Mouse (Mus musculus): ENCODE data around the gene Srgap2. TPM values are rescaled to one million over a fixed set of nuclear protein-coding genes. Genes with fewer than 3 reads are reported as not detected.

The Srgap2 gene
- polyA plus RNA-seq, 1 experiment from 2014 or later = 16.9 TPM

DNA sequence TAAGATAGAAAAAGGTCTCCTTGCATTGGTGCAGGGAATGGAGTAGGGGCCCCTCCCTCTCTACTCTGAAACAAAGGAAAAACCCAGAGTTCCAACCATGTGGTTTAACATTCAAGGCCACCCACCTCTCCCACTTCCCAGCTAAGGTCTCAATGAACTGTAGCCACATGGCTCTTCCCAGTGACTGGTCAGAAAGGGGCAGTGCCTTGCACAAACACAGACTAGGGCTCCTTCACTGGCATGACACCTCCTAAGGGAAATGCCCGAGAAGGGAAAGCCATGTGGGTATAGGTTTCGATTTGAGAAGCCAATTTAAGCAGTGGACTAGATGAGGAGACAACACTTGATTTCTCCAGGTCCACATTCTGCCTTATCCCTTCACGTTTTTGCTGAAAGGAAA is 3.4 kb downstream of the Srgap2 start:
- H3K4me3 ChIP-seq = peak overlapping the region; percentile 91
- WGBS = 56% methylated on average over 3 of the region's 3 CpGs
- no peaks in the 10 kb centered on the region for H3K36me3 ChIP-seq
- no peaks in the 10 kb centered on the region for H3K27me3 ChIP-seq (ENCODE audit: low read depth, poor library complexity, severe bottlenecking)
- H3K4me1 ChIP-seq = peaks cover 58% of the 10 kb centered on the region
- H3K9me3 ChIP-seq (replicated peaks) = no peaks in the 10 kb centered on the region
- no peak overlapping the region; the same call in 1 of the 2 replicates for H3K27ac ChIP-seq (replicated peaks)
- DNase-seq (ENCODE audit: low spot score) = no peak

DNA sequence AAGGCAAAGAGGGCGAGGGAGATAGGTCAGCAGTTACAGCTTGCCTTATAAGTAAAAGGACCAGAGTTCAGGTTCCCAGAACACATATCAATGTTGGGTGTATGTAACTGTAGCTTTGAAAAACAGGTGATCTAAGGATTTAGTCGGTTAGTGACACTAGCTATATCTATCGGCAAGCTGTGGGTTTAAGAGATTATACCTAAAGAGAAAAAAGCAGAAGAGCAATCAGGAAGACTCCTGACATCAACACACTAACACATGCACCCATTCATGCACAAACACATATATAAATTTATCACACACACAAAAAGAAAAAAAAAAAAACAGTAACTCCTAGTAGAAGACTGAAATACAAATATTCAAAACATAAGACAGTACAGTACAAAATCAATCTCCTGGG is 10.6 kb downstream of the Srgap2 start:
- H3K4me1 ChIP-seq = peaks cover 15% of the 10 kb centered on the region
- no peak for DNase-seq (ENCODE audit: low spot score)
- no peaks in the 10 kb centered on the region for H3K27me3 ChIP-seq (ENCODE audit: low read depth, poor library complexity, severe bottlenecking)
- no peaks in the 10 kb centered on the region for H3K36me3 ChIP-seq
- 91% methylated on average over 3 of the region's 3 CpGs for WGBS
- no peak overlapping the region for H3K4me3 ChIP-seq
- no peaks in the 10 kb centered on the region for H3K9me3 ChIP-seq (replicated peaks)
- H3K27ac ChIP-seq (replicated peaks) = no peak overlapping the region

DNA sequence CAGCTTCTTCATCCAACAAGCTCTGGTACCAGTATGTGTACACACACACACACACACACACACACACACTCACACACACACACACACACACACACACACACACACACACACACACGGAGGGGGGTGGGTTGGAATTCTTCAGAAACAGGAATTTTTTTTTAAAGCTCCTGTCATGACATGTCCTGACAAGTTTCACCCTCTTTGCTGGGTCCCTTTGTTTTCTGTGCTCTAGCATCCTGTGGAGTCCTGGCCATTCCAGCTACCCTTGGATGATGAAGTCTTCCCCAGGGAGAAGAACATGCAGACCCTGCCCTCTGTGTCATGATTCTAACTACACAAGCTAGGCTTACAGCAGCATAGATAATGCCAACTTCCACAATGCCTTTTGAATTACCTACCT is 13.0 kb downstream of the Srgap2 start:
- H3K4me3 ChIP-seq = no peak overlapping the region
- no peaks in the 10 kb centered on the region for H3K27me3 ChIP-seq (ENCODE audit: low read depth, poor library complexity, severe bottlenecking)
- DNase-seq (ENCODE audit: low spot score) = no peak
- peaks cover 5% of the 10 kb centered on the region; the same call in 1 of the 2 replicates for H3K4me1 ChIP-seq
- 80% methylated on average over 1 of the region's 1 CpGs for WGBS
- no peak overlapping the region for H3K27ac ChIP-seq (replicated peaks)
- H3K9me3 ChIP-seq (replicated peaks) = no peaks in the 10 kb centered on the region
- H3K36me3 ChIP-seq = no peaks in the 10 kb centered on the region

DNA sequence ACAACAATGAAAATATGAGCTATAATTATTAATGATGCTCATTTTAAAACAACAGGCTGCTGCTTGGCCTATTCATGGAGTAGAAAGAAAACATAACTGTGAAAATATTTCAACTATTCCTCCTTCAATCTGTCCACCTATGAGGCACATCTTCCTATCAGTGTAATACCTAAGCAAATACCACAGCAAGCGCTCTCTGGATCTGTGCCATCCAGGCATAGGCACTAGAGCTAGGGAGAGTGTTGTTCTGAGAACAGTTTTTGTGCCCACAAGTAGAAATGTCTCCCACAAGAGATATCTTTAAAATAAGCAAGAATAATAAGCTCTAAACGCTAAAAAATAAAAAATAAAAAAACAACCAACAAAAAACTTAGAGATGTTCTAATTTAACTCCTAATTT is 14.0 kb downstream of the Srgap2 start:
- Histone ChIP-seq H3K27me3 (ENCODE audit: low read depth, poor library complexity, severe bottlenecking) (no peaks in the 10 kb centered on the region), H3K4me1 (peaks cover 5% of the 10 kb centered on the region; the same call in 1 of the 2 replicates), H3K4me3 (no peak overlapping the region), H3K9me3 (replicated peaks) (no peaks in the 10 kb centered on the region), H3K36me3 (no peaks in the 10 kb centered on the region), H3K27ac (replicated peaks) (no peak overlapping the region)
- 93% methylated on average over 2 of the region's 2 CpGs for WGBS
- DNase-seq (ENCODE audit: low spot score) = no peak

DNA sequence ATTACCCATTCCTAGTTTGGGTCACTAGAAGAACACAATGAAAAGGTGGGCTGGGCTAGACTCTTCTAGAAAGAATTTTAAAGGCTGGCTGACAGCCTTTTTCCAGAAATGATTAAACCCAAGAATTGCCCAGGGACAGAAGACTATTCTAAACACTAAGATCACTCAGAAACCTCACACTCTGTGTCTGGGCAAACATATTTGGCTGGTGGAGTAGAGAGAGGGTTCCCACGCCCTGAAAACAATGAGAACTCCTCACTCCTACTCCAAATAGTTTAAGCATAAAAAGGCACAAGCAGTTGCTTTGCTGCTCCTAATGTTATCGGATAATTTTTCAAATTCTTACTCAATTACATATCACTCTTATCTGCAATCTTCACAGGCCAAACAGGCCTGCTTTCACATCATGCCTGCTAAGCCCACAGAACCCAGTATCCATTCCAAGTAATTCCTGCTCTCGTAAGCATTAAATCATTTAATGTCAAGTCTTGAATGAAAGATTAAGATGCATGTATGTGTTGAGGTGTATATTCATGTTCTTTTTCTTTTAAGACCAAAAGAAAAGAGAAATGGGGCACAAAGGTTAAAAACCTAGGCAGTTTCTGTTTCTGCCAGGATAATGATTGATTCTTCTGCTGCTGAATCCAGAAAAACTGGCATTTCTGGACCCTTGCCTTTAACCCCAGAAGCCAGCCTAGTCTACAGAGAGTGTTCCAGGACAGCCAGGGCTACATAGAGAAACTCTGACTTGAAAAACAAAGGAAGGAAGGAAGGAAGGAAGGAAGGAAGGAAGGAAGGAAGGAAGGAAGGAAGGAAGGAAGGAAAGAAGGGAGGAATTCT is 15.3 kb downstream of the Srgap2 start:
- no peak for DNase-seq (ENCODE audit: low spot score)
- no peaks in the 10 kb centered on the region for H3K27me3 ChIP-seq (ENCODE audit: low read depth, poor library complexity, severe bottlenecking)

DNA sequence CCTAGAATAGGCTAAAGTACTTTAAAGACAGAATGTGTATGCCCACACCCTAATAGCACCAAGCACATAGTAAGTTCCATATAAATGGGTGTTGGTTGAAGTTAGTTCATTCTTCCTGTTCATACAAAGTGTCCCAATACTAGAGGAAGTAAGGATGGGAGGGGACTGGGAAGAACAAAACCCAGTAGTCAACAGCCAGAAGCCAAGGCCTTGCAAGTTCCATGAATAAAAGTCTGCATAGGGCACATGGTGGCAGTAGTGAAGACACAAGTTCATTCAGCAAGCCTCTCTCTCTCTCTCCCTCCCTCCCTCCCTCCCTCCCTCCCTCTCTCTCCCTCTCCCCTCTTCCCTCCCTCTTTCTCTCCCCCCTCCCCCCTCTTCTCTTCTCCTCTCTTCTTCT is 16.0 kb downstream of the Srgap2 start:
- Histone ChIP-seq H3K27ac (replicated peaks) (no peak overlapping the region), H3K36me3 (no peaks in the 10 kb centered on the region), H3K9me3 (replicated peaks) (no peaks in the 10 kb centered on the region), H3K4me3 (no peak overlapping the region), H3K4me1 (peaks cover 8% of the 10 kb centered on the region), H3K27me3 (ENCODE audit: low read depth, poor library complexity, severe bottlenecking) (no peaks in the 10 kb centered on the region)
- DNase-seq (ENCODE audit: low spot score) = no peak

More for the DNA sequence above, 15.3 kb downstream of the Srgap2 start:
- WGBS = 92% methylated on average over 3 of the region's 3 CpGs
- no peak overlapping the region for H3K4me3 ChIP-seq
- H3K9me3 ChIP-seq (replicated peaks) = no peaks in the 10 kb centered on the region
- H3K4me1 ChIP-seq = peaks cover 5% of the 10 kb centered on the region; the same call in 1 of the 2 replicates
- H3K36me3 ChIP-seq = no peaks in the 10 kb centered on the region
- no peak overlapping the region for H3K27ac ChIP-seq (replicated peaks)

DNA sequence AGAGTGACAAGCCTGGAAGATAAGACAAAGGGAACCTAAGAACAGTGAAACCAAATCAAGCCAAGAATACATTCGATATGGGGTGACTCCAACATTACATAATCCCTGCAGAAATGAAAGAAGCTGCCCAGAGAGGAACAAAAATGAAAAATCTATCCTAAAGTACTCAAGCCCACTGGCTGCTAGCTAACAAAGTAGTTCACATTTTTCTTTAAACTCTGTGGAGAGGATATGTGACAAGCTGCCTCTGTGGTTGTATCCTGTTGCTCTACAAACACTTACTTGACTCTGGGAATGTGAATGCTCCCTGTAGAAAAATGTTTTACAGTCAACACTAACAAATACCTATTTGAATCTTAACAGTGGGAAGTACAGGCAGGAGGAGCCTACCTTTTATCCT is 25.5 kb downstream of the Srgap2 start:
- 95% methylated on average over 1 of the region's 1 CpGs for WGBS
- H3K27ac ChIP-seq (replicated peaks) = no peak overlapping the region
- H3K27me3 ChIP-seq (ENCODE audit: low read depth, poor library complexity, severe bottlenecking) = no peaks in the 10 kb centered on the region
- no peaks in the 10 kb centered on the region for H3K36me3 ChIP-seq
- no peak overlapping the region for H3K4me3 ChIP-seq
- H3K9me3 ChIP-seq (replicated peaks) = no peaks in the 10 kb centered on the region
- H3K4me1 ChIP-seq = peaks cover 5% of the 10 kb centered on the region
- no peak for DNase-seq (ENCODE audit: low spot score)

DNA sequence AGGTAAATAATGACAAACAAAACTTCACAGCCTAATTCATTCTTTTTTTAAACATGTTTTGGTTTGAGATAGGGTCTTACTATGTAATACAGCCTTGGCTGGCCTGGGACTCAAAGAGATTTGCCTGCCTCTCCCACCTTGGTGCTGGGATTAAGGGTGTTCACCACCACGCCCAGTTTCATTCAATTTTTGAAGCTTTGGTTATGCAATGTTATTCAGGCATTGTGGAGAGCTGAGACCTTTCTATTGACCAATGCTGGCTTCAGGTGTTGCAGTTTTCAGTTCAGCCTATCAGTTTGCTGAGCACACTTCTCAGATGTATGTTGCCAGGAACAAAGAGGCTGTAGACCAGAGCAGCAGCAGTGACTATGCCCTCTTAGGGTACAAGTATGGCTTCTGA is 28.9 kb downstream of the Srgap2 start:
- no peak for DNase-seq (ENCODE audit: low spot score)
- no peak overlapping the region for H3K27ac ChIP-seq (replicated peaks)
- no peak overlapping the region for H3K4me3 ChIP-seq
- peaks cover 5% of the 10 kb centered on the region; the same call in 1 of the 2 replicates for H3K4me1 ChIP-seq
- H3K27me3 ChIP-seq (ENCODE audit: low read depth, poor library complexity, severe bottlenecking) = no peaks in the 10 kb centered on the region
- H3K9me3 ChIP-seq (replicated peaks) = no peaks in the 10 kb centered on the region
- H3K36me3 ChIP-seq = no peaks in the 10 kb centered on the region
- WGBS = 92% methylated on average over 1 of the region's 1 CpGs

DNA sequence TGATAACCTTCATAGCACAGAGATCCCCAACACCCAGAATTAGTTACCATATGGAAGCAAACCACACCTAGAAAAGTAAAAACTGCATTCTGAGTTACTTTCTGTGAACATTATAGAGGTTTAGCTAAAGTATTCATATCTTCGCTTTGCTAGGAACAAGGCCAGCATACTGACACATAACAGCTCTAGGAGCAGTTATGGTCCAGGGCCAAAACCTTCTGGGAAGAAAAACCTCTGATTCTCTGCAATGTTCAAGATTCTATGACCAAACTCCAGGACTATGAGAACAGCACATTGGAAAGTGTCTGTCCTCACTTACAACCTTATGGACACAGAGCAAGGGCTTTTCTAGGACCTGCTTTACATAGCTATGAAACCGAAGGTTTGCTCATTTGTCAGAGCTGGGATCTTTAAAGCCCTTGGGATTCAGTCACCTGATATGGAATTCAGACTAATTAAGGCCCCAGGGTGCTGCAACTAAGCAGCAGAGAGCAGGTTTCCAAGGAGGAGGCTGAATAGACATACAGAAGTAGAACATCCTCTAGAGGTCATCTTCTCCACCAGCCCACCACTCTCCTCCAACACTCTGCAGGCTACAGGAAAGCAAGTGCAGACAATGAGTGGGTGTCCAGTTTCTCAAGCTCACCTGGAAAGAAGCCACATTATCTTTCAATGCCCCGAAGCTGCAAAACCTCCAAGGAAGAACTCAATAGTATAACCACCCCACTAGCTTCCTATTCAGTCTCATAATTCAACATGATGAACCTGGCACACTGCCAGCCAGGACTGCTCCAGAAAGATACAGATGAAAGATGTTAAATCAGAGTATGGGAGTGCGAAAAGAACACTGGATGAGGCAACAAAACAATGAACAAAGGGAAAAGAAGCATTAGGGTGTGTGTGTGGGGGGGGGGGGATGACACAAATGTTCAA is 32.9 kb downstream of the Srgap2 start:
- no peak for DNase-seq (ENCODE audit: low spot score)
- Histone ChIP-seq H3K27me3 (ENCODE audit: low read depth, poor library complexity, severe bottlenecking) (no peaks in the 10 kb centered on the region), H3K36me3 (no peaks in the 10 kb centered on the region), H3K4me1 (peaks cover 15% of the 10 kb centered on the region; the same call in 1 of the 2 replicates), H3K4me3 (no peak overlapping the region), H3K27ac (replicated peaks) (no peak overlapping the region), H3K9me3 (replicated peaks) (no peaks in the 10 kb centered on the region)
- 88% methylated on average over 4 of the region's 4 CpGs for WGBS

DNA sequence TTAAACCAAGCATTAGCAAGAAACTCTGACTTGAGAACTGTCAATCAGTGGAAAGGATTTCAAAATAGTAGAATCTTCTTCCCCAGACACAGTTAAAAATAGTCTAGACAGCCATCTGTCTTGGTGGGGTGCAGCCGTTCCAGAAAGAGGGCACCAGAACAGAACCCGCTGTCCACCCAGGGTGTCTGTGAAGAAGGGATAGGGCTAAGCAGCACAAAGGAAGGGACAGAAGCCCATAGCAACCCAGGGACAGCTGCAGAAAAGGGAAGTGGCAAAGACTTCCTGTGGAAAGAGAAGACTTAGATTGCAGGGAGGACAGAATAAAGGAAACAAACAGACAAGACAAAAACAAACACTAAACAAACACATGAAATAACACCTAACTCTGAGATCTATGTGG is 34.8 kb downstream of the Srgap2 start:
- Histone ChIP-seq H3K9me3 (replicated peaks) (no peaks in the 10 kb centered on the region), H3K36me3 (no peaks in the 10 kb centered on the region), H3K4me3 (no peak overlapping the region), H3K4me1 (peaks cover 15% of the 10 kb centered on the region; the same call in 1 of the 2 replicates), H3K27ac (replicated peaks) (no peak overlapping the region), H3K27me3 (ENCODE audit: low read depth, poor library complexity, severe bottlenecking) (no peaks in the 10 kb centered on the region)
- 81% methylated on average over 2 of the region's 2 CpGs for WGBS
- DNase-seq (ENCODE audit: low spot score) = no peak

DNA sequence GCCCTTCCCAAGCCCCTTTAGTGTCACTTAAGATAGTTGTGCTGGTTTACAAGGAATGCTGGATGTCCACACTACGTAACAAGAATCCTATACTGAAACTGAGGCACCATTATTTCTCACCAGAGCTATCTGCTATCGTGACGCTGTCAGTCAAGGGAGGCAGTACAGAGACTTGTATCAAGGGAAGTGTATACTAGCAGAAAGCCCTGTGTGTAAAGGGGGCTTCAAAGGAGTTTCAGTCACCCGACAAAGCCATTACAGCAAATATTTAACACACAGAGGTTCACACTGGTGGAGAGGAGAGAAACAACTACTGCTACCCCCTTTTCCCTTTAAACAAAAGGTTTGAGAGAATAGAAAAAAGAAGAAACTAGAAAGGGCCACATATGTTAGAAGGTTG is 35.6 kb downstream of the Srgap2 start:
- WGBS = 84% methylated on average over 4 of the region's 4 CpGs
- Histone ChIP-seq H3K4me3 (no peak overlapping the region), H3K9me3 (replicated peaks) (no peaks in the 10 kb centered on the region), H3K4me1 (peaks cover 22% of the 10 kb centered on the region), H3K27me3 (ENCODE audit: low read depth, poor library complexity, severe bottlenecking) (no peaks in the 10 kb centered on the region), H3K36me3 (no peaks in the 10 kb centered on the region), H3K27ac (replicated peaks) (no peak overlapping the region)
- DNase-seq (ENCODE audit: low spot score) = no peak

DNA sequence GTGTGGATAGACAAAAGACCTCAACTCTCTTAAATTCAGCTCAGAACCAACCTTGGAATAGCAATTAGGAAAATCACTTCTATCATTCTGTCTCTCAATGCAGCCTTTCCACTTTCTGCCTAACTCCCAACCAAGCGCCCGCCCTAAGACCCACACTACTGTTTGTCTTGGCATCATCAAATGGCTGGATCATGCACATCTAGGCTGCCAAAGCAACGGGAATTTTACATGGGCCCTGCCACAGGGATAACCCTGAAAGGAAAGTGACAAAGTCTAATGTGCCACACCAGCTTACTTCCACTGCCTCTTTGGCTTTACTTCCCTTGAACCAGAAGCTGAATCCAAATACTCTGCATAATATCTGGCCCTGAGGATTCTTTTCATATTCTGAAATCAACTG is 37.8 kb downstream of the Srgap2 start:
- H3K9me3 ChIP-seq (replicated peaks) = no peaks in the 10 kb centered on the region

More for the DNA sequence above, 37.8 kb downstream of the Srgap2 start:
- DNase-seq (ENCODE audit: low spot score) = no peak
- Histone ChIP-seq H3K36me3 (no peaks in the 10 kb centered on the region), H3K4me3 (no peak overlapping the region), H3K4me1 (peaks cover 28% of the 10 kb centered on the region), H3K27ac (replicated peaks) (no peak overlapping the region), H3K27me3 (ENCODE audit: low read depth, poor library complexity, severe bottlenecking) (no peaks in the 10 kb centered on the region)
- 91% methylated on average over 3 of the region's 3 CpGs for WGBS

Data from midbrain, embryonic 10.5 days (tissue).